ENCODE assay signal across 12 mouse cellular contexts in the genomic region with DNA sequence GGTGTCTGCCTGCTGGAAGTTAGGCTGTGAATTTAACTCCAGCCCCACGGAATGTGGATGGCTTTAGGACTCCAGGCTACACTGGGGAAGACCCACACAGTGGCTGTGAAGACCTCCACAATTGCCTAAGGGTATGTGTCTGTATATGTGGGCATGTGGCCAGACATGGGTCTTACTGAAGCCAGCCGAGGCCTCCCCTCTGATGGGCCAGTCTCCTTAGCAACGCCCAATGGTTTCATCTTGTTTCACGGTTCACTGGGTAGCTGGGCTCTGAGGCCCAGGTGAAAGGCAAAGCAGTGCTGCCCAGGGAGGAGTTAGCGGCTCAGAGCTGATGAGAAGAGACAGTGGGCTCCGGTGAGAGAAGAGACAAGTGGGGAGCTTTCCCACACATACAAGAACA. TPM values are rescaled to one million over a fixed set of nuclear protein-coding genes. Genes with fewer than 3 reads are reported as not detected.
DNase-seq lines count a peak whose midpoint lies in the region; ATAC-seq lines count a peak whose summit lies in the region.
"Had no signal": no experiment of that assay in that cellular context is flagged by ENCODE, and none has a peak within 500 bp of the region (broad histone marks: within the 10 kb centered on the region; RNA-seq: fewer than 3 reads in every experiment).

No protein-coding gene starts in this region.

- no peaks in the 10 kb centered on the region for H3K9me3 ChIP-seq in midbrain, embryonic 10.5 days (replicated peaks)
- no peaks in the 10 kb centered on the region for H3K9me3 ChIP-seq in midbrain, embryonic 16.5 days (replicated peaks; ENCODE audit: control insufficient read depth, low read length, poor library complexity, severe bottlenecking)
- H3K9me3 ChIP-seq in hindbrain, embryonic 12.5 days (replicated peaks), result no peaks in the 10 kb centered on the region

- no peak for ATAC-seq in midbrain, embryonic 16.5 days
- peak; percentile 44; the same call in 1 of the 2 replicates for ATAC-seq in hindbrain, embryonic 12.5 days (ENCODE audit: low FRiP score)
- ATAC-seq: CD4-positive, CD25-positive, alpha-beta regulatory T cell, adult 4 months; inflammation-experienced regulatory T-cells, adult 6 months had no signal

- H3K4me2 ChIP-seq in midbrain, embryonic 16.5 days (ENCODE audit: low read length), result no peak overlapping the region
- peak overlapping the region; percentile 24 for H3K4me2 ChIP-seq in hindbrain, embryonic 12.5 days (replicated peaks)

- 16% methylated on average over 6 of the region's 6 CpGs for WGBS in midbrain, embryonic 10.5 days
- 5% methylated on average over 6 of the region's 6 CpGs for WGBS in midbrain, embryonic 16.5 days
- 17% methylated on average over 6 of the region's 6 CpGs for WGBS in hindbrain, embryonic 12.5 days

- H3K9ac ChIP-seq in midbrain, embryonic 16.5 days (ENCODE audit: low read depth, low read length), result no peak overlapping the region
- H3K9ac ChIP-seq in hindbrain, embryonic 12.5 days, result peak overlapping the region; percentile 32; the same call in 1 of the 2 replicates
- H3K9ac ChIP-seq: liver, postnatal 0 days had no signal

- H3K27ac ChIP-seq in midbrain, embryonic 10.5 days (replicated peaks), result peak overlapping the region; percentile 82
- no peak overlapping the region for H3K27ac ChIP-seq in midbrain, embryonic 16.5 days (ENCODE audit: low read length)
- H3K27ac ChIP-seq in hindbrain, embryonic 12.5 days, result peak overlapping the region; percentile 76; the same call in 1 of the 2 replicates

- peak; percentile 70 for DNase-seq in midbrain, embryonic 10.5 days (ENCODE audit: low spot score)
- DNase-seq in kidney, postnatal 36 days, result peak; percentile 60 to 64
- DNase-seq in retina, postnatal 1 day, result peak; percentile 93
- DNase-seq in right cerebral cortex, postnatal 25 days, result no peak
- no peak for DNase-seq in right cerebral cortex, postnatal 4 days
- DNase-seq in urinary bladder, postnatal 10 days (ENCODE audit: low spot score), result no peak
- DNase-seq: gastrocnemius, postnatal 36 days; liver, postnatal 0 days had no signal

- peaks cover 68% of the 10 kb centered on the region for H3K4me1 ChIP-seq in midbrain, embryonic 10.5 days
- H3K4me1 ChIP-seq in midbrain, embryonic 16.5 days (ENCODE audit: control insufficient read depth, insufficient read depth, low read length), result peaks cover 2% of the 10 kb centered on the region; the same call in 1 of the 2 replicates
- peaks cover 19% of the 10 kb centered on the region for H3K4me1 ChIP-seq in hindbrain, embryonic 12.5 days

- H3K36me3 ChIP-seq in midbrain, embryonic 10.5 days, result 0 out of 2 replicates have a peak, but pooled peaks cover 3% of the 10 kb centered on the region
- H3K36me3 ChIP-seq in midbrain, embryonic 16.5 days (ENCODE audit: control insufficient read depth, insufficient read depth, low read length), result no peaks in the 10 kb centered on the region
- H3K36me3 ChIP-seq in hindbrain, embryonic 12.5 days, result no peaks in the 10 kb centered on the region

- H3K4me3 ChIP-seq in midbrain, embryonic 10.5 days, result peak overlapping the region; percentile 27
- H3K4me3 ChIP-seq in midbrain, embryonic 16.5 days (ENCODE audit: low read depth, low read length), result no peak overlapping the region
- no peak overlapping the region for H3K4me3 ChIP-seq in hindbrain, embryonic 12.5 days

- H3K27me3 ChIP-seq in midbrain, embryonic 10.5 days (ENCODE audit: low read depth, poor library complexity, severe bottlenecking), result peaks cover 66% of the 10 kb centered on the region
- H3K27me3 ChIP-seq in midbrain, embryonic 16.5 days (ENCODE audit: control insufficient read depth, insufficient read depth, low read depth, low read length), result 0 out of 2 replicates have a peak, but pooled peaks cover 3% of the 10 kb centered on the region
- H3K27me3 ChIP-seq in hindbrain, embryonic 12.5 days, result peaks cover 35% of the 10 kb centered on the region

RNA-seq across cellular contexts. Expression of gene Tmem235, which starts 5.4 kb away (rescaled TPM):
- polyA plus RNA-seq in midbrain, embryonic 10.5 days (2016; fragmentation: Nextera tagmentation; extraction: Ambion mirVana), result not detected in 2 replicates
- polyA plus RNA-seq in midbrain, embryonic 16.5 days (2015; fragmentation: Nextera tagmentation; extraction: Ambion mirVana), result not detected in 2 replicates
- polyA plus RNA-seq in hindbrain, embryonic 12.5 days (2016; fragmentation: Nextera tagmentation; extraction: Ambion mirVana), result not detected in 2 replicates
- polyA plus RNA-seq: CD4-positive, CD25-positive, alpha-beta regulatory T cell, adult 4 months; inflammation-experienced regulatory T-cells, adult 6 months; liver, postnatal 0 days had no signal

RNA-seq across cellular contexts. Expression of gene Tha1, which starts 7.3 kb away (rescaled TPM):
- 5.0 and 5.2 TPM in 2 replicates for polyA plus RNA-seq in midbrain, embryonic 10.5 days (2016; fragmentation: Nextera tagmentation; extraction: Ambion mirVana)
- 4.2 and 5.0 TPM in 2 replicates for polyA plus RNA-seq in midbrain, embryonic 16.5 days (2015; fragmentation: Nextera tagmentation; extraction: Ambion mirVana)
- 2.7 and 3.1 TPM in 2 replicates for polyA plus RNA-seq in hindbrain, embryonic 12.5 days (2016; fragmentation: Nextera tagmentation; extraction: Ambion mirVana)

RNA-seq across cellular contexts. Expression of gene Birc5, which starts 16.9 kb away (rescaled TPM):
- polyA plus RNA-seq in midbrain, embryonic 10.5 days (2016; fragmentation: Nextera tagmentation; extraction: Ambion mirVana), result 373 and 413 TPM in 2 replicates
- 21.0 and 27.3 TPM in 2 replicates for polyA plus RNA-seq in midbrain, embryonic 16.5 days (2015; fragmentation: Nextera tagmentation; extraction: Ambion mirVana)
- 181 and 190 TPM in 2 replicates for polyA plus RNA-seq in hindbrain, embryonic 12.5 days (2016; fragmentation: Nextera tagmentation; extraction: Ambion mirVana)

RNA-seq across cellular contexts. Expression of gene Tk1, which starts 40.1 kb away (rescaled TPM):
- 123 and 137 TPM in 2 replicates for polyA plus RNA-seq in midbrain, embryonic 10.5 days (2016; fragmentation: Nextera tagmentation; extraction: Ambion mirVana)
- 9.8 and 12.9 TPM in 2 replicates for polyA plus RNA-seq in midbrain, embryonic 16.5 days (2015; fragmentation: Nextera tagmentation; extraction: Ambion mirVana)
- polyA plus RNA-seq in hindbrain, embryonic 12.5 days (2016; fragmentation: Nextera tagmentation; extraction: Ambion mirVana), result 57.9 and 59.0 TPM in 2 replicates

RNA-seq across cellular contexts. Expression of gene Afmid, which starts 40.3 kb away (rescaled TPM):
- polyA plus RNA-seq in midbrain, embryonic 10.5 days (2016; fragmentation: Nextera tagmentation; extraction: Ambion mirVana), result 3.5 TPM in 2 replicates
- polyA plus RNA-seq in midbrain, embryonic 16.5 days (2015; fragmentation: Nextera tagmentation; extraction: Ambion mirVana), result 5.6 and 5.9 TPM in 2 replicates
- polyA plus RNA-seq in hindbrain, embryonic 12.5 days (2016; fragmentation: Nextera tagmentation; extraction: Ambion mirVana), result 2.9 and 4.6 TPM in 2 replicates

Comparison
In these comparisons a context has a peak if more than half of its experiments do, and no peak if none do; other contexts are left out.
1. DNase-seq: peak in midbrain, embryonic 10.5 days (single experiment), kidney, postnatal 36 days (2 of 2) and retina, postnatal 1 day (single experiment); none in right cerebral cortex, postnatal 25 days (single experiment), right cerebral cortex, postnatal 4 days (single experiment) and urinary bladder, postnatal 10 days (single experiment).